Mouse (Mus musculus): ENCODE measurements around the gene Bud23.

Bud23 gene

DNA sequence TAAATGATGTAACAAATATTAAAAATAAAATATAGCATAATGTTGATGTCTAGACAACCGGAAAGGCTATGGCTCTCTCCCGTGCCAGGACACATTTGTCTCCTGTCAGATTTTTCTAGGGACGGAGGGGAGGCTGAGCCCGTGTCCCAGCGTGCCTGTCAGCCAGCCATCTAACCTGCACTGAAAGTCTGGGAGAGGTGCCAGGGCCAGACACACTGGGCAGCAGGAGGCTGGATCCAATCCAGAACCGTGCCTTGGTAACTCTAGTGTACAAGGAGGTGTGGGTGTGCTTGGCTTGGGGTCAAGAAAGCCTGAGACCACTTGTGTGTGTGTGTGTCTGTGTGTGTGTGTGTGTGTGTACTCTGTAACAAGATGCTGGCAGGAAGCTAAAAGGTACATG, 42.9 kb downstream of the Bud23 start:
- DNase-seq (ENCODE audit: low spot score), result no peak

DNA sequence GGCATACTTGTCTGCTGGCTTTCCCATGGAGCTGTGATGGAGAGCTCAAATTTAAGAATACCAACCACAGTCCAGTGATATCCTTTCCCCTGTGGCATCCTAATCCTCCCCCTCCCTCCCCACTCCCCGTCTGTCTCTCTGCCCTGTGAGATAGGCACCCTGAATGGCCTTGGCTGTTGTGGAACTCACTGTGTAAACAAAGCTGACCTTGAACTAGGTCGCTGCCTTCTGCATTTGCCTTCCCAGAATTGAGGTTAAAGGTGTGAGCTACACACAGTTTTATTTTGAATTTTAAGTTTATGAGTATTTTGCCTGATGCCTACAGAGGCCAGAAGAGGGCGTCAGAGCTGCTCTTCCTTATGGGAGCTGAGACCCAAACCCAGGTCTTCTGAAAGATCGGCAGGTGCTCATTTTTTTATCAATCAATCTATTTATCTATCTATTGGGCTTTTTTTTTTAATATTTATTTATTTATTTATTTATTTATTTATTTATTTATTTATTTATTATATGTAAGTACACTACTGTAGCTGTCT, 48.5 kb downstream of the Bud23 start:
- DNase-seq (ENCODE audit: low spot score), result no peak

DNA sequence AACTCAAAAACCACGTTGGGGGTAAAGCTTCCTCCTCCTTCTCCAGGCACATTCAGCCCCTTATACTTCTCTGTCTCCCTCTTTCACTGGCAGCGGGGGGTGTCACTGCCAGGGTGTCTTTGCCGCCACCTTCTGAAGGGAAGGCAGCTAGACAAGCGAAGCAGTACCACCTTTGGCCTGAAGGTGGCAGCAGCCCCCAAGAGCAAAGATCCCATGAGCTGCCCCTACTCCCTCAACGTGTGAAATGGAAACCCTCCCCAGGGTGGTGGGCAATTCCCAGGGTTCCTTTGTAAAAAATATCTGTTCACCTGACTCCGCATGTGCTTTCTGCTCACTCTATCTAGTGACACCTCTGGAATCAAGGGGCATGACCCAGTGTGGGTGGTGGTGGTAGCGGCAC, 49.3 kb downstream of the Bud23 start:
- peak; percentile 91 for DNase-seq (ENCODE audit: low spot score)

DNA sequence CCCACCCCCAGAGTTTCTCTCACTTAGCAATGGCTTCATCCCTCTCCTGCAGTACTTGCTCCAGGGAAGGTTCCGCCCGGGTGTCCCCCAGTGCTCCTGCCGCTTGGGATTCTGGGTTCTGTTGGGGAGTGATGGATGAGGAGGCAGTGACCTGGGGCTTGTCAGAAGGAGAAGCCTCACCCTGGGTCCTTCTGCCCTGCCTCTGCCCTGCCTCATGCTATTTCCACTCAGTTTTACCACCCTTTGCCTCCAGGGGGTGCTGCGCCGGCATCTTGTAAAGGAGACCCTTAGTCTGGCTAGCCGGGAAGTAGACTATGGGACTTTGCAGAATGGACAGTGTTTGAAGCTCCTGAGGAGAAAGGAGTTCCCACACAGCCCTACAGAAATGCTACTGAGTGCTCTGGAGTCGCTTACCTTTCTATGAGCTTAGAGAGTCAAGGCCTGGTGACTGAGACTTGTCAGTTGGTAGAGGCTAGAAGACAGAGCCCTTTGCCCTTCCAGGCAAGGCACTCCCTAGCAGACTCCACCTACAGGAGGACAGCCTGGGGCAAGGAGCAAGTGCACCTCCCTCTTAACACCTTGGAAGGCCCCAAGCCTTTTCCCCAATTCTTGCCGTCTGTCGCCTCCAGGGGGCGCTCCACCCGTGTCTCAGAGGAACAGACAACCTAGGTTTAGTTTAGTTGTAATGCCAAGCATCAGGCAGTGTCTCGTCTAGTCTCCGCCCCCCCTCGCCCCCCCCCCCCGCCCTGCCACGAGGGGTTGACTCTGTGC, 51.9 kb downstream of the Bud23 start:
- DNase-seq (ENCODE audit: low spot score), result peak; percentile 79

DNA sequence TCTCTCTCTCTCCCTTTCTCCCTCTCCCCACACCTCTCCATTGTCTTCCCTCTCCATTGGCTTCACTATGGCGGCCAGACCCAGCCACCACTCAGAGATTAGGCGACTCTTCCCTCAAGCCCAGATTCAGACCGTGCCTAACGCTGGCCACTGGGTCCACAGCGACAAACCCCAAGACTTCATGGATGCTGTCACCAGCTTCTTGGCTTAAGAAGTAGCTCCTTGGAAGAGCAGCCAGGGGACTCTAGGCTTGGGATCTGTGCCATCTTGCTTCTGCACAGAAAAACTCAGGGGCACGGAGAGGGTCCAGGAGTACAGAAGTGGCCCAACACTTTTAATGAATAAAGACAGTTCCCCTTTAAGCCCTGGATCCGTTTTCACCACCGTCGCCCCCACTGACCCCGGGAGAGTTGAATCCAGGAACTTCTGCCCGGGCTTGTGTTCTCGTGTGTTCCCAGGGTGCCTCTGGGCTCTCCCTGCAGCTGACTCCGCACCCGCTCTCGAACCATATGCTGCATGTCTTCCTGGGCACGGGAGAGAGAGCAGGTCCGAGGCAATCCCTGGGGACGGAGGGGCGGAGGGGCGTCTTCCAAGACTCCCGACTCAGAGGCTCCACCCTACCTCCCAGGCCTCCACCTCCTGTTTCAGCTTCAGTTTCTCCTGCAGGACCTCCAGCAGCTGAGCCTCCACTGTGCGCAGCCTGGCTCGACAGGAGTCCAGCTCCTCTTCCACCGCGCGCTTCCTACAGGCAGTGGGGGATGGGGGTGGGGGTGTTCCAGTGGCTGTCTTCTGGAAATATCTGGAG, 52.7 kb downstream of the Bud23 start:
- no peak for DNase-seq (ENCODE audit: low spot score)

DNA sequence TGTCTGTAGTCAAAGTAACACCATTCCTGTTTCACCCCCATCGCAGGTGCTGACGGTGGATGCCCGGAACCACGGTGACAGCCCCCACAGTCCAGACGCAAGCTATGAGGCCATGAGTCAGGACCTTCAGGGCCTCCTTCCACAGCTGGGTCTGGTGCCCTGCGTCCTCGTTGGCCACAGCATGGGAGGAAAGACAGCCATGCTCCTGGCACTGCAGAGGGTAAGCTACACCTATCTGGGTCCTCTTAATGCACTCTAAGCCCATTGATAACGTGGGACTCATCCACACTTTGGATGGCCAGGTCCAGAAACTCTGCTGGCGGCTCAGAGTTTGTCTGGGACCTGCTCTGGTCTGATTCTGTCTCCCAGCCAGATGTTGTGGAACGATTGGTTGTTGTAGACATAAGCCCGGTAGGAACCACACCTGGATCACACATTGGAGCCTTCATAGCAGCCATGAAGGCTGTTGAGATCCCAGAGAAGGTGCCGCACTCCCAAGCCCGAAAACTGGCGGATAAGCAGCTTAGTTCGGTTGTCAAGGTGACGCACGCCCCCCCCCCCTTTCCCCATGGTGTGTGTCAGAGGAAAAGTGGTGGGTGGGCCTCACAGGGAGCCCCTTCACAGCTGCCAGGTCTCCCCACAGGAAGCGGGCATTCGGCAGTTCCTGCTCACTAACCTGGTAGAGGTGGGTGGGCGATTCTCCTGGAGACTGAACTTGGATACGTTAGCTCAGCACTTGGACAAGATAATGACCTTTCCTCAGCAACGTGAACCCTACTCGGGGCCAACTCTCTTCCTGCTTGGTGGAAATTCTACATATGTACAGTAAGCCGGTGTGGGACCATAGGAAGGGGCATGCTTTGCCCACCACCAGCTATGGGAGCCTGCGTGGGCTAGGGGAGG, 53.7 kb downstream of the Bud23 start:
- no peak for DNase-seq (ENCODE audit: low spot score)

DNA sequence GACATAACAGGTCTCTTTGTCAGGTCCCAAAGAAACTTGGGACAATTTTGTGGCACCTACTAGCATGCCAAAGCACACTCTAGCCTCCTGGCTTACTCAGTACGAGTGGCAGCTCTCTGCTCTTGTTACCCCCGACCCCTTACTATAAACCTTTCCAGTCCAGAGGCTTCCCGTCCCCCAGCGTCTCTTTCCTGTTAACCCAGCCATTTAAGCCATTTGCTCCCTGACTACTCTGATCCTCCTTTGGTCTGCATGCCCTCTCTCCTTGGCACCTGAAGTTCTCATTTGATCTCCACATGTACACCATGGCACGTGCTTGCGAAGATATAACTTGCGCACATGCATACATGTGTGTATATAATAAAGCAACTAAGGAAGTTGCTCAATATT, 54.4 kb downstream of the Bud23 start:
- DNase-seq (ENCODE audit: low spot score), result no peak

DNA sequence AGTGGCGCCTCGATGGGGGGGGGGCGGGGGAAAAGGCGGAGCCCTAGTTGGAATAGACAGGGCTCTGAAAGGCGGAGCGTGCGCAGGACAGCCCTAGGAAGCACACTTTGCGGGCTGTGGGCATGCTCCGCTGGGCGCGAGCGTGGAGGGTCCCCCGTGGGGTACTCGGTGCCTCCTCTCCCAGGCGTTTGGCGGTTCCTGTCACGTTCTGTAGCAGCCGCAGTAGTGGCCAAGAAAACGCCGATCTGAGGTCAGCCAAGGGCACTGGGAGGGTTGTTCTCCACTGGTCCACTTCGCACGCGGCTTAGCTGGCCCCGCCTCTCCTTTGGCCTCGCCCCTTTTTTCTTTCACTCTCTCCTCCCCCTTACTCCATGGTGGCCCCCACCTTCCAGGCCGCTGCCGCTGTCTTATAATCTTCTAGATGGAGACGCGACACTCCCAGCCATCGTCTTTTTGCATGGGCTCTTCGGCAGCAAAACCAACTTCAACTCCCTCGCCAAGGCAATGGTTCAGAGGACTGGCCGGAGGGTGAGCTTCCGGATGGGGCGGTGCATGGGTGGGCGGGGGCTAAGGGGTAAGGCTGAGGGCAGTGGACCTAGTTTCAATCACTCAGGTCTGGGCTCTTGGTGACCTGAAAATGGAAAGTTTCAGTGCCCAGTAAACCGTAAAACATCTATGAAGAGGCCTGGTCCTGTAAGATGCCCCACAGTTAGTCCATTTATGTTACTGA, 55.0 kb downstream of the Bud23 start:
- DNase-seq (ENCODE audit: low spot score), result peak; percentile 87

DNA sequence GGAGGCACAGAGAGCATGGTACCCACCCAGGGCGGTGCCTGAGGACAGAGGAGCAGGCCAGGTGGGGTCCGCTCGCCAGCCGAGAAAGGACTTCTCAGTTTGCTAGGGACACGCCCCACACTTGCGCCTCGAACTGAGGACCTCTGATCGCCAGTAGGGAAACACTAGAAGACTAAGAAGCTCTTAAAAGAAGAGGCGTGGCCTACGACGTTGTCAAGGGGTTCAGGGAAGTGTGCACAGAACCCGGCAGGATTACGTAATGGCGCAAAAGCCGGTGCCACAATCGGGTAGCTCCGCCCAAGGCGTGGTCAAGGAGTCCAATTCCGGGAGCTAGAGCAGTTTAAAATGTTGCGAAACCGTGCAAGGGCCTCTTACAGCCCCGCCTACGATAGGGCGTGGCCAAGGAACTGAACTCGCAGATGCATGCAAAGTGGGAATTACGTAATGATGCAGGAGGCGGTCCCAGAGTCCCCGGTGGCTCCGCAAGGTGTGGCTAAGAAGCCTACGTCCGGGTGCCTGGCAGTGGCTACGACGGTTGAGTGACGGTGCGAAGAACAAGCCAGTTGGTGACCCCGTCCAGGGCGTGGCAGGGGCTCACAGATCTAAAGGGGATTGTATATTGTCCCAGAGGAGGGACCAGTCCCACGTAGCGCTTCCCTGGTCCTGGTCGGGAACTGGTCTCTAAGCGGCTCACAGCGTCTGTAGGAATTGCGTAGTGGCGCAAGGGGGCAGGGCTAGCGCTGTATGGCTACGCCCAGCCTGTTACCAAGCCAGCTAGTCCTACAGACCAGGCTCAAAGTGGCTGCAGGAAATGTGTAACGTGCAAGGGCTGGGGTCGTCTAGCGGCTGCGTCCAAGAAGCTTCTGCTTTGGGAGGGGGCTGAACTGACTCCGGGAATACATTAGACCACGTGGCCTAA, 55.8 kb downstream of the Bud23 start, which contains the start of gene Abhd11:
Gene Abhd11, plus strand, starts transcription at position 482 of the 919 bp plus-strand sequence.
- peak; percentile 99 for DNase-seq (ENCODE audit: low spot score)

DNA sequence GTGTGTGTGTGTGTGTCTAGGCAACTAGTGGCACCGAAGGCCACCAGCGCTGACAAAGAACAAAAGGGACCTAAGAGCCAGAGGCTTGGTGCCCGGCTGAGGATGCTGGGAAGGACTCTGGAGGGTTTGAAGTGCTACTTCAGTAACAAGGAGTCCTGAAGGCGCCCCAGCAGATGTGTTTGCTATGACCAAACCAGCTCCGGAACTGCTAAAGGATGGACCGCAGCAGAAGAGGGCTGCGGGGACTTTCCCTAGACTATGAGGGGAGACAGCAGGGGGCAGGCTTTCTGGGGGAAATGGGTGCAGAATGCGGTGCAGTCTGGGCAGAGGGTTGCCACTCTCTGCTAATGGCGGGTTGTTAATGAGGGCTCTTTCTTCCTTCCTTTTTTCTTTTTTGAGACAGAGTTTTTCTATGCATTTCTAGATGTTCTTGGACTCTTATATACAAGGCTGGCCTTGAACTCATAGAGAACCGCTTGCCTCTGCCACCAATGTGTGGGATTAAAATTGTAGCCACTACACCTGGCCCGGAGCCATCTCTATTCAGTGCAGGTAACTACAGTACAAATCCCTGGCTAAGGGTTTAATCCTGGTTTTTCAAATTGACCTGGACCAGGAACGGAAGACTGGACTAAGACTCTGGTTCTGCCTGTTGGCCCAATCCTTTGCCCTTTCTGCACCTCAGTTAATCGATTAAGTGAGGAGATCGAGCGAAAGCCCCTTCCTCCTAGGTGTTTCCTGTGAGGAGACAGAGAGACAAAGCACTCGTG, 56.8 kb downstream of the Bud23 start:
- DNase-seq (ENCODE audit: low spot score), result peak; percentile 63

Measured in layer of hippocampus, adult 11-12 months (tissue).